ENCODE assay signal across 11 mouse cellular contexts in the genomic region with DNA sequence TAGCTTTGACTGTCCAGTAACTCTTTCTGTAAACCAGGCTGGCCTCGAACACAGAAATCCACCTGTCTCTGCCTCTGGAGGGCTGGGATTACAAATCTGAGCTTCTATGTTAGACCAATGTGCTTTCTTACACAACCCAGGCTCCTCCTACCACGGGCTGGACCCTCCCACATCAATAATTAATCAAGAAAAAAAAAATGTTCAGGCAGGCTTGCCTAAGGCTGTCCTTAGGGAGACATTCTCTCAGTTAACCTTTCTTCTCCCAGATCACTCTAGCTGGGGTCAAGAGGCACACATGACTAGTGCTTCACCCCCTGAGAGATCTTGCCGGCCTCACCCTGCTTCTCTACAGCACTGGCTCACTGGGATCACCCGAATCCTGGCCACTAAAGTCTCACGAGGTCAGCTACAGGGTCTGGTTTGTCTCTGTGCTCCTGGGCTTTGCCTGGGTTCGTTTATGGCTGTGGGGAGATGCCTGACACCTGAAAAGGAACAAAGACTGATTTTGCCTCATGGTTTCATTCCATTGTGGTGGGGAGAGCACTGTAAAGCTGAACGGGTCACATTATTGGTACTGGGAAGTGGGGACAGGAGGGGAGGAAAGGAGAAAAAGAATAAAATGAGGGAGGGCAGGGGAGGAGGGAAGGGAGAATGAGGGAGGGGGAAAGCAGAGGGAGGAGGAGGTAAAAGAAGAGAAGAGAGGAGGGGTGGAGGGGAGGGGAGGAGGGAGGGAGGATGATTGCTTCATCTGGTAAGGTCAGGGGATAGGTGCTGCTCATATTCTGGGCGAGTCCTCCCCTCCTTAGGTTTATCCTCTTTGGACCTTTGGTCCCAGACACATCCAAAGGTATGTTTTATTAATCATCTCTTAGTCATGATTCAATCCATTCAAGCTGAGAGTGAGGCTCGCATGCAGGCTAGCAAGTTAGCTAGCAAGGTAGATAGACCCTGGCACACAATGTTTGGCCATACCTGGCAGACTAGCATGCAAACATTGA. TPM values are rescaled to one million over a fixed set of nuclear protein-coding genes. Genes with fewer than 3 reads are reported as not detected.
A peak's percentile ranks its signal among the peaks of the same experiment; 100 is the strongest.
DNase-seq lines count a peak whose midpoint lies in the region; ATAC-seq and TF ChIP-seq lines count a peak whose summit lies in the region.
"Had no signal": no experiment of that assay in that cellular context is flagged by ENCODE, and none has a peak within 500 bp of the region (broad histone marks: within the 10 kb centered on the region; RNA-seq: fewer than 3 reads in every experiment).

No protein-coding gene starts in this region.

- no peak for TF ChIP-seq RAD21 in CH12.LX (IDR thresholded peaks at IDR 0.05; ENCODE audit: low read depth, low read length)

- in situ Hi-C loops in CH12.LX (cut with MboI; ENCODE audit: low pct_ligation_motif_present, low pct_unique_long_range_greater_than_20kb, low sequenced_read_pairs) = no loop called here

- H3K4me2 ChIP-seq in hindbrain, embryonic 14.5 days (replicated peaks) = no peak overlapping the region
- H3K4me2 ChIP-seq in CH12.LX (ENCODE audit: insufficient read depth, low read depth, poor library complexity, severe bottlenecking) = peak overlapping the region; percentile 33; the same call in 1 of the 2 replicates
- peak overlapping the region; percentile 26; the same call in 1 of the 2 replicates for H3K4me2 ChIP-seq in intestine, embryonic 15.5 days (replicated peaks)
- H3K4me2 ChIP-seq: limb, embryonic 13.5 days had no signal

- no peaks in the 10 kb centered on the region for H3K79me2 ChIP-seq in CH12.LX (replicated peaks; ENCODE audit: control insufficient read depth, extremely low read depth, insufficient read depth, poor library complexity, severe bottlenecking)

- DNase-seq in hindbrain, embryonic 10.5 days (ENCODE audit: low spot score) = no peak
- DNase-seq in hindbrain, embryonic 14.5 days (ENCODE audit: low spot score) = no peak
- DNase-seq in CH12.LX (ENCODE audit: extremely low read depth) = no peak
- DNase-seq in limb, embryonic 10.5 days (ENCODE audit: low spot score) = no peak
- no peak for DNase-seq in gastrocnemius, postnatal 25 days
- no peak for DNase-seq in frontal cortex, adult 2 months (ENCODE audit: extremely low spot score in 1 of 2, low spot score in 1 of 2)
- no peak for DNase-seq in layer of hippocampus, adult 18-20 months (ENCODE audit: low spot score in 2 of 2)
- DNase-seq: B cell, adult 2 months had no signal

- TF ChIP-seq POLR2A in CH12.LX (IDR thresholded peaks at IDR 0.05; ENCODE audit: low read depth, low read length) = no peak

- peak overlapping the region; percentile 9; the same call in 1 of the 2 replicates for H3K27ac ChIP-seq in hindbrain, embryonic 10.5 days
- no peak overlapping the region for H3K27ac ChIP-seq in hindbrain, embryonic 14.5 days
- no peak overlapping the region for H3K27ac ChIP-seq in CH12.LX (ENCODE audit: insufficient read depth, low read depth)
- H3K27ac ChIP-seq in intestine, embryonic 15.5 days = 0 out of 2 replicates have a peak overlapping the region, but pooled peaks have one; percentile 32
- H3K27ac ChIP-seq in limb, embryonic 10.5 days = 0 out of 2 replicates have a peak overlapping the region, but pooled peaks have one; percentile 42
- H3K27ac ChIP-seq: layer of hippocampus, adult 2 months; limb, embryonic 13.5 days had no signal

- dilution Hi-C loops in CH12.LX (cut with MboI; ENCODE audit: extremely low pct_ligation_motif_present, extremely low pct_unique_long_range_greater_than_20kb, low sequenced_read_pairs) = no loop called here

- no peaks in the 10 kb centered on the region for H3K9me3 ChIP-seq in hindbrain, embryonic 10.5 days
- H3K9me3 ChIP-seq in hindbrain, embryonic 14.5 days (ENCODE audit: control insufficient read depth, low read length) = no peaks in the 10 kb centered on the region
- H3K9me3 ChIP-seq in CH12.LX (replicated peaks; ENCODE audit: low read length) = no peaks in the 10 kb centered on the region
- no peaks in the 10 kb centered on the region for H3K9me3 ChIP-seq in intestine, embryonic 15.5 days
- no peaks in the 10 kb centered on the region for H3K9me3 ChIP-seq in limb, embryonic 10.5 days (replicated peaks)
- H3K9me3 ChIP-seq: limb, embryonic 13.5 days had no signal

- no peak overlapping the region for H3K9ac ChIP-seq in hindbrain, embryonic 14.5 days
- H3K9ac ChIP-seq in CH12.LX (ENCODE audit: insufficient read depth, low read depth) = no peak overlapping the region
- H3K9ac ChIP-seq in intestine, embryonic 15.5 days = no peak overlapping the region
- H3K9ac ChIP-seq: limb, embryonic 13.5 days had no signal

- no peak for ATAC-seq in hindbrain, embryonic 14.5 days (ENCODE audit: low FRiP score)
- peak; percentile 81 for ATAC-seq in intestine, embryonic 15.5 days

- TF ChIP-seq EP300 in CH12.LX (IDR thresholded peaks at IDR 0.05; ENCODE audit: low read length) = no peak

- WGBS in hindbrain, embryonic 10.5 days = 55% methylated on average over 9 of the region's 9 CpGs
- WGBS in hindbrain, embryonic 14.5 days = 47% methylated on average over 9 of the region's 9 CpGs
- 34% methylated on average over 9 of the region's 9 CpGs for WGBS in intestine, embryonic 15.5 days
- WGBS in limb, embryonic 10.5 days = 48% methylated on average over 9 of the region's 9 CpGs

- TF ChIP-seq CTCF in CH12.LX (conservative IDR thresholded peaks at IDR 0.05 in 1 of 2, IDR thresholded peaks at IDR 0.05 in 1 of 2; ENCODE audit: low read depth in 2 of 2, low read length in 2 of 2) = no peak

- H3K4me3 ChIP-seq in hindbrain, embryonic 10.5 days = no peak overlapping the region
- no peak overlapping the region for H3K4me3 ChIP-seq in hindbrain, embryonic 14.5 days (replicated peaks; ENCODE audit: low read length)
- no peak overlapping the region for H3K4me3 ChIP-seq in CH12.LX (replicated peaks in 1 of 3; ENCODE audit: low read depth in 2 of 3, low read length in 2 of 3, poor library complexity in 1 of 3)
- H3K4me3 ChIP-seq in intestine, embryonic 15.5 days (replicated peaks) = no peak overlapping the region
- no peak overlapping the region for H3K4me3 ChIP-seq in limb, embryonic 10.5 days
- H3K4me3 ChIP-seq: layer of hippocampus, adult 2 months; limb, embryonic 13.5 days had no signal

- H3K36me3 ChIP-seq in hindbrain, embryonic 10.5 days = no peaks in the 10 kb centered on the region
- no peaks in the 10 kb centered on the region for H3K36me3 ChIP-seq in hindbrain, embryonic 14.5 days (replicated peaks; ENCODE audit: control insufficient read depth, insufficient read depth)
- H3K36me3 ChIP-seq in CH12.LX (replicated peaks in 1 of 2; ENCODE audit: control insufficient read depth in 1 of 2, insufficient read depth in 1 of 2, low read length in 1 of 2) = no peaks in the 10 kb centered on the region
- H3K36me3 ChIP-seq in intestine, embryonic 15.5 days = no peaks in the 10 kb centered on the region
- H3K36me3 ChIP-seq in limb, embryonic 10.5 days = no peaks in the 10 kb centered on the region
- H3K36me3 ChIP-seq: limb, embryonic 13.5 days had no signal

- no peaks in the 10 kb centered on the region for H3K27me3 ChIP-seq in hindbrain, embryonic 10.5 days (ENCODE audit: insufficient read depth, poor library complexity, severe bottlenecking)
- no peaks in the 10 kb centered on the region for H3K27me3 ChIP-seq in hindbrain, embryonic 14.5 days (ENCODE audit: control insufficient read depth, insufficient read depth, low read length)
- H3K27me3 ChIP-seq in CH12.LX (replicated peaks) = no peaks in the 10 kb centered on the region
- no peaks in the 10 kb centered on the region for H3K27me3 ChIP-seq in intestine, embryonic 15.5 days (replicated peaks)
- no peaks in the 10 kb centered on the region for H3K27me3 ChIP-seq in limb, embryonic 10.5 days (ENCODE audit: low read depth, poor library complexity, severe bottlenecking)
- H3K27me3 ChIP-seq: limb, embryonic 13.5 days had no signal

- H3K4me1 ChIP-seq in hindbrain, embryonic 10.5 days (replicated peaks) = peaks cover 4% of the 10 kb centered on the region; the same call in 1 of the 2 replicates
- H3K4me1 ChIP-seq in hindbrain, embryonic 14.5 days (replicated peaks; ENCODE audit: control insufficient read depth, insufficient read depth, low read length) = no peaks in the 10 kb centered on the region
- peaks cover 5 to 12% of the 10 kb centered on the region in 2 experiments; a peak in 2 of 4 replicates for H3K4me1 ChIP-seq in CH12.LX (ENCODE audit: control insufficient read depth in 1 of 2, insufficient read depth in 2 of 2)
- H3K4me1 ChIP-seq in intestine, embryonic 15.5 days (replicated peaks) = no peaks in the 10 kb centered on the region
- H3K4me1 ChIP-seq in limb, embryonic 10.5 days = peaks cover 4% of the 10 kb centered on the region; the same call in 1 of the 2 replicates
- H3K4me1 ChIP-seq: limb, embryonic 13.5 days had no signal

TF ChIP-seq in CH12.LX, 34 proteins besides CTCF, POLR2A, EP300 and RAD21:
- TF ChIP-seq IRF4 (IDR thresholded peaks at IDR 0.05; ENCODE audit: low read depth, low read length) = no peak
- TF ChIP-seq PAX5 (IDR thresholded peaks at IDR 0.05; ENCODE audit: low read length) = no peak
- no peak for TF ChIP-seq TBP (conservative IDR thresholded peaks at IDR 0.05; ENCODE audit: low read depth, low read length)
- TF ChIP-seq MAFK (IDR thresholded peaks at IDR 0.05; ENCODE audit: insufficient replicate concordance, low read length) = no peak
- 0 out of 2 replicates have a peak, but pooled peaks have one; percentile 5 for TF ChIP-seq ZNF384 (IDR thresholded peaks at IDR 0.05; ENCODE audit: low read depth, low read length)

RNA-seq across cellular contexts. Expression of gene Ep300, which starts 22.4 kb away (rescaled TPM):
- polyA plus RNA-seq in hindbrain, embryonic 10.5 days (2016; fragmentation: Nextera tagmentation; extraction: Ambion mirVana) = 17.7 and 20.4 TPM in 2 replicates
- polyA plus RNA-seq in hindbrain, embryonic 14.5 days (2014; fragmentation: Nextera tagmentation; extraction: Ambion mirVana) = 22.7 and 24.8 TPM in 2 replicates
- total RNA-seq in CH12.LX (2012; rRNA removed) = 16.4 and 17.4 TPM in 2 replicates
- 4.7 and 5.9 TPM in 2 replicates for total RNA-seq in CH12.LX (2014; rRNA removed)
- 23.1 and 33.2 TPM in 2 replicates for polyA plus RNA-seq in CH12.LX (2012; ENCODE audit: insufficient read length, low read depth)
- polyA plus RNA-seq in intestine, embryonic 15.5 days (2015; fragmentation: Nextera tagmentation; extraction: Ambion mirVana) = 12.7 and 15.0 TPM in 2 replicates
- polyA plus RNA-seq in limb, embryonic 10.5 days (2016; fragmentation: Nextera tagmentation; extraction: Ambion mirVana) = 17.4 and 20.7 TPM in 2 replicates
- total RNA-seq in gastrocnemius, postnatal 25 days (2021) = 10 to 100 TPM; 26.9 to 34.6 TPM
- 33.5 and 35.3 TPM in 2 replicates for polyA plus RNA-seq in frontal cortex, adult 2 months (2012; rRNA removed)
- total RNA-seq in layer of hippocampus, adult 18-20 months (2021) = 10 to 100 TPM; 66.0 to 70.6 TPM

Comparison
In these comparisons a context has a peak if more than half of its experiments do, and no peak if none do; other contexts are left out.
1. H3K27ac ChIP-seq: peak in hindbrain, embryonic 10.5 days (single experiment), intestine, embryonic 15.5 days (single experiment) and limb, embryonic 10.5 days (single experiment); none in hindbrain, embryonic 14.5 days (single experiment) and CH12.LX (single experiment).